Mouse (Mus musculus) myocyte (in vitro differentiated cells): ENCODE measurements around the gene Acbd6. TPM values are rescaled to one million over a fixed set of nuclear protein-coding genes. Genes with fewer than 3 reads are reported as not detected.

Experiments
- H3K27me3 ChIP-seq: one replicate; pipeline ENCODE4 v1.6.1; 2011; ENCODE audit not compliant: control insufficient read depth, insufficient read depth, insufficient read length
- H3K36me3 ChIP-seq: one replicate; pipeline ENCODE4 v1.6.1; 2011; ENCODE audit not compliant: control insufficient read depth, insufficient read depth
- H3K4me2 ChIP-seq: one replicate; pipeline ENCODE4 v1.6.1; 2011; ENCODE audit warnings: low read depth, control low read depth
- H3K4me3 ChIP-seq: one replicate; pipeline ENCODE4 v1.5.1; 2011; ENCODE audit warnings: mild to moderate bottlenecking, control low read depth, moderate library complexity
- H3K79me2 ChIP-seq: one replicate; pipeline ENCODE4 v1.6.1; 2011; ENCODE audit not compliant: control insufficient read depth, insufficient read depth
- H3ac ChIP-seq: one replicate; pipeline ENCODE4 v1.6.1; 2011; ENCODE audit not compliant: control insufficient read depth, insufficient read length
- CEBPB ChIP-seq: IDR thresholded peaks from 2 replicates; pipeline ENCODE4 v1.6.1; 2011; ENCODE audit warnings: mild to moderate bottlenecking, moderate library complexity; ENCODE audit not compliant: poor library complexity, insufficient read depth, severe bottlenecking
- E2F4 ChIP-seq: IDR thresholded peaks from one replicate; pipeline ENCODE4 v1.6.1; 2011; ENCODE audit warnings: mild to moderate bottlenecking, control low read depth, moderate library complexity; ENCODE audit not compliant: insufficient read depth
- MAX ChIP-seq: IDR thresholded peaks from one replicate; pipeline ENCODE4 v1.6.1; 2011; ENCODE audit warnings: low read depth, mild to moderate bottlenecking, control low read depth
- MYOD1 ChIP-seq, 3 experiments: IDR thresholded peaks; one replicate each; pipeline ENCODE4 v1.6.1; 2011; ENCODE audit warnings: control low read depth in 2 of 3, low read depth in 2 of 3, mild to moderate bottlenecking in 2 of 3, moderate library complexity in 1 of 3; ENCODE audit not compliant: insufficient read length in 2 of 3, control insufficient read depth in 1 of 3
- MYOG ChIP-seq, 3 experiments: IDR thresholded peaks; one replicate each; pipeline ENCODE4 v1.6.1; 2011; ENCODE audit warnings: control low read depth in 2 of 3, low read depth in 2 of 3, mild to moderate bottlenecking in 2 of 3; ENCODE audit not compliant: insufficient read length in 2 of 3, control insufficient read depth in 1 of 3, insufficient read depth in 1 of 3
- POLR2A ChIP-seq: IDR thresholded peaks from one replicate; pipeline ENCODE4 v1.6.1; 2011; ENCODE audit warnings: low read depth, mild to moderate bottlenecking, control low read depth, moderate library complexity; ENCODE audit not compliant: insufficient read length
- POLR2AphosphoS2 ChIP-seq: IDR thresholded peaks from one replicate; pipeline ENCODE4 v1.6.1; 2011; ENCODE audit warnings: low read depth, control low read depth; ENCODE audit not compliant: insufficient read length
- REST ChIP-seq: IDR thresholded peaks from one replicate; pipeline ENCODE4 v1.6.1; 2011; ENCODE audit warnings: mild to moderate bottlenecking, control low read depth, moderate library complexity; ENCODE audit not compliant: insufficient read depth, insufficient read length
- SRF ChIP-seq: IDR thresholded peaks from one replicate; pipeline ENCODE4 v1.6.1; 2011; ENCODE audit warnings: low read depth; ENCODE audit not compliant: control insufficient read depth, insufficient read length
- TCF12 ChIP-seq: IDR thresholded peaks from one replicate; pipeline ENCODE4 v1.6.1; 2011; ENCODE audit warnings: mild to moderate bottlenecking, control low read depth; ENCODE audit not compliant: poor library complexity, insufficient read depth, severe bottlenecking
- TCF3 ChIP-seq: IDR thresholded peaks from one replicate; pipeline ENCODE4 v1.6.1; 2011; ENCODE audit warnings: low read depth, control low read depth; ENCODE audit not compliant: insufficient read length
- USF1 ChIP-seq: IDR thresholded peaks from one replicate; pipeline ENCODE4 v1.6.1; 2011; ENCODE audit warnings: low read depth, mild to moderate bottlenecking, control low read depth, moderate library complexity
- polyA plus RNA-seq: library from polyadenylated mRNA; unstranded; fragments of >200 nt; fragmentation: generic; extraction: Trizol; gene quantifications from one replicate; pipeline ENCODE4 v1.2.1, GENCODE M21; 2012; ENCODE audit warnings: missing spikeins

The Acbd6 gene
- polyA plus RNA-seq, 1 experiment = 124 TPM

- no peaks in the 10 kb centered on the region for H3K27me3 ChIP-seq
- H3ac ChIP-seq = no peak overlapping the region
- H3K36me3 ChIP-seq = no peaks in the 10 kb centered on the region
- TF ChIP-seq MYOD1 (IDR thresholded peaks at IDR 0.05; ENCODE audit: control insufficient read depth in 1 of 3, insufficient read length in 2 of 3, low read depth in 2 of 3) (no peak), POLR2A (no peak), SRF (no peak), POLR2AphosphoS2 (no peak), USF1 (no peak), TCF3 (no peak), MAX (no peak), MYOG (IDR thresholded peaks at IDR 0.05; ENCODE audit: control insufficient read depth in 1 of 3, insufficient read depth in 1 of 3, insufficient read length in 2 of 3, low read depth in 2 of 3) (no peak), TCF12 (no peak), REST (no peak), E2F4 (no peak)
- H3K79me2 ChIP-seq = no peaks in the 10 kb centered on the region
- H3K4me3 ChIP-seq = no peak overlapping the region
- H3K4me2 ChIP-seq = no peak overlapping the region
These were observed 117.7 kb downstream of the Acbd6 start for GRCm38 (mm10) chr1:155675570-155675969.

GRCm38 (mm10) chr1:155681116-155681799, 123.3 kb downstream of the Acbd6 start:
- Histone ChIP-seq H3K27me3 (no peaks in the 10 kb centered on the region), H3ac (no peak overlapping the region), H3K79me2 (no peaks in the 10 kb centered on the region), H3K4me2 (no peak overlapping the region), H3K4me3 (no peak overlapping the region), H3K36me3 (no peaks in the 10 kb centered on the region)
- no peak for TF ChIP-seq MYOG (IDR thresholded peaks at IDR 0.05; ENCODE audit: control insufficient read depth in 1 of 3, insufficient read depth in 1 of 3, insufficient read length in 2 of 3, low read depth in 2 of 3)
- TF ChIP-seq POLR2AphosphoS2 = no peak
- TF ChIP-seq SRF = no peak
- no peak for TF ChIP-seq E2F4
- no peak for TF ChIP-seq MAX
- no peak for TF ChIP-seq USF1

GRCm38 (mm10) chr1:155686816-155687215, 128.9 kb downstream of the Acbd6 start:
- no peaks in the 10 kb centered on the region for H3K36me3 ChIP-seq
- H3K79me2 ChIP-seq = no peaks in the 10 kb centered on the region
- no peaks in the 10 kb centered on the region for H3K27me3 ChIP-seq
- no peak overlapping the region for H3K4me3 ChIP-seq
- TF ChIP-seq POLR2AphosphoS2 = no peak
- no peak for TF ChIP-seq USF1
- no peak for TF ChIP-seq SRF
- TF ChIP-seq CEBPB = no peak
- H3ac ChIP-seq = no peak overlapping the region
- no peak overlapping the region for H3K4me2 ChIP-seq

- H3ac ChIP-seq = no peak overlapping the region
- no peaks in the 10 kb centered on the region for H3K79me2 ChIP-seq
- no peaks in the 10 kb centered on the region for H3K36me3 ChIP-seq
- TF ChIP-seq SRF = no peak
- TF ChIP-seq USF1 = no peak
- no peak for TF ChIP-seq MYOG (IDR thresholded peaks at IDR 0.05; ENCODE audit: control insufficient read depth in 1 of 3, insufficient read depth in 1 of 3, insufficient read length in 2 of 3, low read depth in 2 of 3)
- TF ChIP-seq POLR2AphosphoS2 = no peak
- TF ChIP-seq TCF3 = no peak
- TF ChIP-seq E2F4 = no peak
- no peaks in the 10 kb centered on the region for H3K27me3 ChIP-seq
- no peak overlapping the region for H3K4me3 ChIP-seq
- no peak overlapping the region for H3K4me2 ChIP-seq
These were observed 131.2 kb downstream of the Acbd6 start for GRCm38 (mm10) chr1:155689141-155689540.

- no peak overlapping the region for H3K4me2 ChIP-seq
- no peaks in the 10 kb centered on the region for H3K27me3 ChIP-seq
- H3K36me3 ChIP-seq = no peaks in the 10 kb centered on the region
- H3K79me2 ChIP-seq = no peaks in the 10 kb centered on the region
- H3ac ChIP-seq = no peak overlapping the region
- no peak overlapping the region for H3K4me3 ChIP-seq
- no peak for TF ChIP-seq USF1
- no peak for TF ChIP-seq TCF12
- no peak for TF ChIP-seq CEBPB
- no peak for TF ChIP-seq SRF
- TF ChIP-seq POLR2AphosphoS2 = no peak
- TF ChIP-seq REST = no peak
- no peak for TF ChIP-seq MYOG (IDR thresholded peaks at IDR 0.05; ENCODE audit: control insufficient read depth in 1 of 3, insufficient read depth in 1 of 3, insufficient read length in 2 of 3, low read depth in 2 of 3)
- no peak for TF ChIP-seq MYOD1 (IDR thresholded peaks at IDR 0.05; ENCODE audit: control insufficient read depth in 1 of 3, insufficient read length in 2 of 3, low read depth in 2 of 3)
- TF ChIP-seq POLR2A = no peak
- no peak for TF ChIP-seq MAX
- no peak for TF ChIP-seq TCF3
- no peak for TF ChIP-seq E2F4
These were observed 131.6 kb downstream of the Acbd6 start for GRCm38 (mm10) chr1:155689558-155689957.
